Mouse (Mus musculus) heart, postnatal 0 days (tissue): ENCODE measurements around the gene Tmco1. TPM values are rescaled to one million over a fixed set of nuclear protein-coding genes. Genes with fewer than 3 reads are reported as not detected.
A peak's percentile ranks its signal among the peaks of the same experiment; 100 is the strongest.

Experiments used
- ATAC-seq: fragments of 200-750 bp; cut with Nextera tagmentation; 2 replicates; pipeline ENCODE4 v1.8.0; 2017; ENCODE audit warnings: low read depth, moderate number of reproducible peaks, moderate library complexity; ENCODE audit not compliant: insufficient read depth
- DNase-seq: peaks from one replicate; pipeline ENCODE4 v3.0.0-alpha.2; 2016; ENCODE audit warnings: low spot score
- H3K27ac ChIP-seq: fragments of 300-500 bp; sonication (generic); 2 replicates; pipeline ENCODE4 v1.5.1; 2014; ENCODE audit warnings: low read depth, mild to moderate bottlenecking
- H3K27me3 ChIP-seq: fragments of 300-500 bp; sonication (generic); 2 replicates; pipeline ENCODE4 v1.6.1; 2014; ENCODE audit warnings: low read length, mixed read lengths; ENCODE audit not compliant: control insufficient read depth, insufficient read depth
- H3K36me3 ChIP-seq: fragments of 300-500 bp; sonication (generic); replicated peaks from 2 replicates; pipeline ENCODE4 v1.6.1; 2014; ENCODE audit warnings: low read length, mixed read lengths; ENCODE audit not compliant: control insufficient read depth, insufficient read depth
- H3K4me1 ChIP-seq: fragments of 300-500 bp; sonication (generic); 2 replicates; pipeline ENCODE4 v1.6.1; 2014; ENCODE audit warnings: antibody characterized with exemption; ENCODE audit not compliant: control insufficient read depth, insufficient read depth
- H3K4me2 ChIP-seq: fragments of 300-500 bp; sonication (generic); 2 replicates; pipeline ENCODE4 v1.6.1; 2014; ENCODE audit warnings: low read depth, mild to moderate bottlenecking, low read length, moderate library complexity
- H3K4me3 ChIP-seq: fragments of 300-500 bp; sonication (generic); 2 replicates; pipeline ENCODE4 v1.5.1; 2014; ENCODE audit warnings: low read depth, low read length
- H3K9ac ChIP-seq: fragments of 300-500 bp; sonication (generic); replicated peaks from 2 replicates; pipeline ENCODE4 v1.6.1; 2014; ENCODE audit warnings: low read depth, low read length, mixed read lengths
- H3K9me3 ChIP-seq: fragments of 300-500 bp; sonication (generic); replicated peaks from 2 replicates; pipeline ENCODE4 v1.6.1; 2016; ENCODE audit warnings: low read length; ENCODE audit not compliant: control insufficient read depth
- CTCF ChIP-seq: IDR thresholded peaks from 2 replicates; pipeline ENCODE4 v1.5.1; 2016; ENCODE audit warnings: antibody characterized with exemption, control low read depth, low read depth
- EP300 ChIP-seq: IDR thresholded peaks from 2 replicates; pipeline ENCODE4 v1.6.1; 2016; ENCODE audit warnings: antibody characterized with exemption, low read depth
- WGBS: fragments of 180-500 bp; shearing (Covaris S2); extraction: QIAGEN DNeasy Blood & Tissue Kit; methylation state at CpG from one replicate; pipeline ENCODE4 v1.1.7; 2014; 5-methylcytosine and 5-hydroxymethylcytosine counted together
- polyA plus RNA-seq: library from polyadenylated mRNA; unstranded; fragments of >200 nt; fragmentation: Nextera tagmentation; extraction: Ambion mirVana; gene quantifications from 2 replicates; pipeline ENCODE4 v1.2.1, GENCODE M21; 2015
- total RNA-seq: library from RNA; depleted of rRNA; stranded (reverse); fragments of >200 nt; gene quantifications from 2 replicates; pipeline ENCODE4 v1.2.3, GENCODE M21; 2014; ENCODE audit warnings: low replicate concordance

Gene Tmco1
- total and polyA plus RNA-seq, 2 experiments from 2014 or later: 68.1 to 86.6 TPM

- Histone ChIP-seq H3K4me3 (no peak overlapping the region), H3K9me3 (no peaks in the 10 kb centered on the region), H3K4me2 (no peak overlapping the region), H3K9ac (no peak overlapping the region), H3K27ac (no peak overlapping the region), H3K36me3 (peaks cover 32% of the 10 kb centered on the region), H3K4me1 (peaks cover 6% of the 10 kb centered on the region), H3K27me3 (no peaks in the 10 kb centered on the region)
- DNase-seq (no peak), ATAC-seq (no peak)
- TF ChIP-seq EP300 (no peak), CTCF (no peak)
These were observed 4.2 kb downstream of the Tmco1 start for GRCm38 (mm10) chr1:167312367-167312766.

- Histone ChIP-seq H3K4me1 (peaks cover 6% of the 10 kb centered on the region), H3K9me3 (no peaks in the 10 kb centered on the region), H3K4me3 (no peak overlapping the region), H3K4me2 (no peak overlapping the region), H3K27me3 (no peaks in the 10 kb centered on the region), H3K27ac (no peak overlapping the region), H3K36me3 (peaks cover 37% of the 10 kb centered on the region), H3K9ac (no peak overlapping the region)
- 89% methylated on average over 4 of the region's 4 CpGs for WGBS
- DNase-seq (no peak), ATAC-seq (no peak)
- TF ChIP-seq CTCF: peak; percentile 22; the same call in 1 of the 2 replicates
- TF ChIP-seq EP300: no peak
These were observed 5.0 kb downstream of the Tmco1 start for GRCm38 (mm10) chr1:167313220-167313619.

DNA sequence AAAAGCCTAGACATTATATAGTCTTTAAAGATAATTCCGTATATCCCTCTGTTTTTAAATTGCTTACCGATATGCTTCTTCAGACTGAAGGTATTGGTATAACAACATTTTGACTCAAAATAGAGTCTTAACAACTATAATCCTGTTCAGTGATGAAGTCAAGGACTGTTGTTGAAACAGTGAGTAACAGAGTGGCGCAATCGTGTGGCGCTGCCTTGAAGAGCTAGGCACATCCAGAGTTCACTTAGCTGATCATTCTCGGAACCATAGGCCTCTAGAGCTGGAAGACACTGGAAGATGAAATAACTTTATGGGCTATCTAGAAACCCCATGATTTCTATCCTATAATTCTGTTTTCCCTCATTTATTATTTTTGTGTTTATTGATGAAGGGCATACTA is 13.5 kb downstream of the Tmco1 start:
- H3K27me3 ChIP-seq: no peaks in the 10 kb centered on the region
- DNase-seq (no peak), ATAC-seq (no peak)
- no peak overlapping the region for H3K4me2 ChIP-seq
- H3K4me3 ChIP-seq: no peak overlapping the region
- H3K9me3 ChIP-seq: no peaks in the 10 kb centered on the region
- H3K36me3 ChIP-seq: peaks cover 78% of the 10 kb centered on the region
- no peak overlapping the region for H3K27ac ChIP-seq
- WGBS: 95% methylated on average over 6 of the region's 6 CpGs
- TF ChIP-seq CTCF: no peak
- no peak for TF ChIP-seq EP300
- H3K4me1 ChIP-seq: no peaks in the 10 kb centered on the region
- no peak overlapping the region for H3K9ac ChIP-seq

GRCm38 (mm10) chr1:167328776-167329175 is 20.6 kb downstream of the Tmco1 start:
- no peak overlapping the region for H3K4me3 ChIP-seq
- DNase-seq (no peak), ATAC-seq (no peak)
- no peak overlapping the region for H3K9ac ChIP-seq
- H3K9me3 ChIP-seq: no peaks in the 10 kb centered on the region
- H3K36me3 ChIP-seq: peaks cover 66% of the 10 kb centered on the region
- H3K27ac ChIP-seq: no peak overlapping the region
- no peak overlapping the region for H3K4me2 ChIP-seq
- TF ChIP-seq EP300 (no peak), CTCF (no peak)
- 80% methylated on average over 6 of the region's 6 CpGs for WGBS
- H3K27me3 ChIP-seq: no peaks in the 10 kb centered on the region
- no peaks in the 10 kb centered on the region for H3K4me1 ChIP-seq

GRCm38 (mm10) chr1:167331106-167331505 is 22.9 kb downstream of the Tmco1 start:
- no peaks in the 10 kb centered on the region for H3K9me3 ChIP-seq
- no peak overlapping the region for H3K4me2 ChIP-seq
- no peak overlapping the region for H3K4me3 ChIP-seq
- no peak overlapping the region for H3K9ac ChIP-seq
- peaks cover 58% of the 10 kb centered on the region for H3K36me3 ChIP-seq
- TF ChIP-seq CTCF (no peak), EP300 (no peak)
- H3K4me1 ChIP-seq: no peaks in the 10 kb centered on the region
- WGBS: 82% methylated on average over 8 of the region's 8 CpGs
- no peak for ATAC-seq
- H3K27ac ChIP-seq: no peak overlapping the region
- no peak for DNase-seq
- no peaks in the 10 kb centered on the region for H3K27me3 ChIP-seq

DNA sequence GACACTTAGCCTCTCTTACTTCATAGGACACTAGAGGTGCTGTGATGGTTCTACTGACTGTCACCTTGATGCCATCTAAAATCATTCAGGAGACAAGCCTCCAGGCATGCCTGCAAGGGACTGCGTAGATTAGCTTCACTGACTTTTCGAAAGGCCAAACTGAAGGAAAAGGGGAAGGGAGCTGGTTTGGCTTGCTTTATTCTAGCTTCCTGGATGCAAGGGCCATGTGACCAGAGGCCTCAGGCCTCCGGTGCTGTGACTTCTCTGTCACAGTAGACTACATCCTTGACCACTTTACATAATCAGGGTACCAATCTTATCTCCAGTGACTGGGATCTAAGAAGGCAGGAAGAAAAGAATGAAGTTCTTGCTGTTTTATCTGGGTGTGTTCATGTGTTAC is 28.2 kb downstream of the Tmco1 start:
- H3K9me3 ChIP-seq: no peaks in the 10 kb centered on the region
- TF ChIP-seq CTCF (no peak), EP300 (no peak)
- H3K4me3 ChIP-seq: no peak overlapping the region
- H3K4me1 ChIP-seq: no peaks in the 10 kb centered on the region
- H3K4me2 ChIP-seq: no peak overlapping the region
- WGBS: 71% methylated on average over 3 of the region's 3 CpGs
- DNase-seq (no peak), ATAC-seq (no peak)
- no peak overlapping the region for H3K27ac ChIP-seq
- H3K9ac ChIP-seq: no peak overlapping the region
- peaks cover 25% of the 10 kb centered on the region for H3K36me3 ChIP-seq
- no peaks in the 10 kb centered on the region for H3K27me3 ChIP-seq
